Mouse (Mus musculus): ENCODE measurements around the gene Nkiras2.
"Not testable (repeated sequence)": the region's sequence is repeated elsewhere in the genome, so short reads cannot be mapped to it uniquely, and the experiment has no call there.

Gene Nkiras2

GRCm38 (mm10) chr11:100618761-100619484, at the start of gene Nkiras2:
Gene Nkiras2 (plus strand): TSS chr11:100619244.
- peak; percentile 76 for DNase-seq (ENCODE audit: low spot score)

GRCm38 (mm10) chr11:100569789-100570188, 49.3 kb upstream of the Nkiras2 start:
- DNase-seq (ENCODE audit: low spot score) = no peak

- peak; percentile 73 for DNase-seq (ENCODE audit: low spot score)
Measured at GRCm38 (mm10) chr11:100570430-100571201, 48.4 kb upstream of the Nkiras2 start.

GRCm38 (mm10) chr11:100571202-100571567, 47.9 kb upstream of the Nkiras2 start:
- DNase-seq (ENCODE audit: low spot score) = no peak

GRCm38 (mm10) chr11:100574188-100574587, 44.9 kb upstream of the Nkiras2 start:
- no peak for DNase-seq (ENCODE audit: low spot score)

GRCm38 (mm10) chr11:100574708-100575483, 44.1 kb upstream of the Nkiras2 start, which contains the start of gene Cnp:
Gene Cnp (plus strand): TSS chr11:100574904.
- DNase-seq (ENCODE audit: low spot score) = peak; percentile 69

GRCm38 (mm10) chr11:100575484-100575855, 43.6 kb upstream of the Nkiras2 start:
- DNase-seq (ENCODE audit: low spot score) = no peak

- no peak for DNase-seq (ENCODE audit: low spot score)
Measured at GRCm38 (mm10) chr11:100576256-100576655, 42.8 kb upstream of the Nkiras2 start.

GRCm38 (mm10) chr11:100577852-100578599, 41.0 kb upstream of the Nkiras2 start:
- DNase-seq (ENCODE audit: low spot score) = no peak

- DNase-seq (ENCODE audit: low spot score) = no peak
Measured at GRCm38 (mm10) chr11:100579116-100579799, 39.8 kb upstream of the Nkiras2 start.

- DNase-seq (ENCODE audit: low spot score) = no peak
Measured at GRCm38 (mm10) chr11:100580275-100580674, 38.8 kb upstream of the Nkiras2 start.

GRCm38 (mm10) chr11:100581756-100582155, 37.3 kb upstream of the Nkiras2 start:
- no peak for DNase-seq (ENCODE audit: low spot score)

GRCm38 (mm10) chr11:100582413-100582812, 36.6 kb upstream of the Nkiras2 start:
- DNase-seq (ENCODE audit: low spot score) = not testable (repeated sequence)

GRCm38 (mm10) chr11:100582836-100583235, 36.2 kb upstream of the Nkiras2 start:
- DNase-seq (ENCODE audit: low spot score) = no peak

- DNase-seq (ENCODE audit: low spot score) = no peak
Measured at GRCm38 (mm10) chr11:100584561-100584961, 34.5 kb upstream of the Nkiras2 start.

GRCm38 (mm10) chr11:100585148-100585547, 33.9 kb upstream of the Nkiras2 start:
- no peak for DNase-seq (ENCODE audit: low spot score)

- no peak for DNase-seq (ENCODE audit: low spot score)
Measured at GRCm38 (mm10) chr11:100588462-100588861, 30.6 kb upstream of the Nkiras2 start.

GRCm38 (mm10) chr11:100592346-100593046, 26.5 kb upstream of the Nkiras2 start:
- DNase-seq (ENCODE audit: low spot score) = no peak

GRCm38 (mm10) chr11:100594608-100595007, 24.4 kb upstream of the Nkiras2 start:
- no peak for DNase-seq (ENCODE audit: low spot score)

GRCm38 (mm10) chr11:100595533-100595932, 23.5 kb upstream of the Nkiras2 start:
- no peak for DNase-seq (ENCODE audit: low spot score)

GRCm38 (mm10) chr11:100598074-100598473, 21.0 kb upstream of the Nkiras2 start:
- DNase-seq (ENCODE audit: low spot score) = no peak

Measured in yolk sac, embryonic 10.5 days (tissue).